Mouse (Mus musculus): Measurements from ENCODE around the gene Krr1. TPM values are rescaled to one million over a fixed set of nuclear protein-coding genes. Genes with fewer than 3 reads are reported as not detected.

Krr1 gene
- not detected in 2 replicates for polyA plus RNA-seq (2012; ENCODE audit: insufficient read depth, insufficient read length, low replicate concordance, missing spikeins)

DNA sequence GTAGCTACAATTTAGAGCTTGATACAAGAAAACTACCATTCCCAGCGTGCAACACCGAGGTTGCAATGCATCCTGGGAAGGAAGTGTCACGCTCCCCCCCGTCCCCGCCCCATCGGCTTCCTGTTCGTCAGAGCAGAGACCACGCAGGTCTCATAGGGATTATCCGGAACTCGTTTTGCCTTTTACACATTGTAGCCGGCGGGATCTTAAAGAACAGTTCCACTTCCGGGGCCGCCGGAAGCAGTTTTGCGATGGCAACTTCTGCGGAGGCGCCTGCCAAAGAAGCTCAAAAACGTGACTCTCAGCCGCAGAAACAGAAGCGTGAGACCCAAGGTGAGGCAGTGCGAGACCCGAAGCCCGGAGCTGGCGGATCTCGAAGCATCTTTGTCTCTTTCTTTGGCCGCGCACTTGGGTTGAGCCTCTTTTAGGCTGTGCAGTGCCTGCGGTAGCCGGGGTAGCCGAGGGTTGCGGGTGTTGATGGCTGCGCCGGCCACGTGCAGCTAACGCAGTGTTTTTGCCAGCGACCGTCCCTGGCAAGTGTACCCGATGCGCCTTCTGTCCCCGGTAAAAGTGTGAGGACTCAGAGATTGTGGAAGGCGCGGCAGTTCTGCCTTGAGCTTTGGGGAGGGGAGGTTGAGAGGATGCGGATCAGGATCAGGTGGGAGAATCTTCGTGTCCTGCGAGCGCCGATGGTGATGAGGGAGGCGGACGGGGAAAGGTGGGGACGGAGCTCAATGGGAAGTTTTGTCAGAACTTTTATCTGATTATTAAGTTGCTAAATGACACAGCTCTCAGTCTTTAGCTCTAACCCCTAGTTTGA is at the start of gene Krr1:
Krr1 (plus strand) TSS at position 123 of the 820 bp plus-strand sequence.
- TF ChIP-seq POLR2A (IDR thresholded peaks at IDR 0.05; ENCODE audit: insufficient read depth, low read depth, low read length) (peak; percentile 65), CTCF (IDR thresholded peaks at IDR 0.05; ENCODE audit: insufficient read depth, low read depth, low read length) (no peak)
- Histone ChIP-seq H3K27ac (ENCODE audit: insufficient read depth, low read depth, low read length) (0 out of 2 replicates have a peak within 1 kb of the TSS, but pooled peaks have one; percentile 19), H3K4me1 (ENCODE audit: control insufficient read depth, insufficient read depth, low read length) (no peaks in the 10 kb centered on the region), H3K4me3 (ENCODE audit: insufficient read depth, low read depth, low read length) (peak within 1 kb of the TSS; percentile 88)
- WGBS, result under 1% methylated on average over 51 of the region's 51 CpGs

DNA sequence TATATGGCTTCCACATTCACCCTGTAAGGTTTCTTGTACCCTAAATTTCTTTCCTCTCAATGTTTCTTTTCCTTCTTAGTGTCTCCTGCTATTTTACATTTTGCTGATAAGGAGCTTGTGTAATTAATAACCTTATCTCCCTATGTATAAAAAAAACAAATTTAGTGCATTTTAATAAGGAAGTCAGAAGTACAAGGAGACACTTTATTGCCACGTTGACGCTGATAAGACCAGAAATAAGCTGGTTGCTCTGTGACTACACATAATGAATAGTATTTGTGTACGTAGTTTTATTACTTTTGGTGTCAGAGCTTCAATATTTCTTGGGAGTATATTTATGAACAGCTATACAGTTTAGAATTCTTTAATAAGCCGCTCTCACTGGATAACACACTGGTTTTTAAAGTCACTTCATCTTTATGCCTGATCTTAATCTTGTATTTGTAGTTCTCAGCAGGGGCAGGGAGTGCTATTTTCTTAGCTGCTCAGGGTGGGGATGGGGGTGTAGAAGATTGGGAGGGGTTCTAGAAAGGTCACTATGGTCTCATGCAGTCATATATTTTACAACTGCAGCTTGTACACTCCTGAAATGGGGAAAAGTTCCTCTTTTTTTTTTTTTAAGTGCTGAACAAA is 48.8 kb upstream of the Krr1 start:
- Histone ChIP-seq H3K4me3 (ENCODE audit: insufficient read depth, low read depth, low read length) (no peak overlapping the region), H3K27ac (ENCODE audit: insufficient read depth, low read depth, low read length) (no peak overlapping the region), H3K4me1 (ENCODE audit: control insufficient read depth, insufficient read depth, low read length) (no peaks in the 10 kb centered on the region)
- TF ChIP-seq CTCF (IDR thresholded peaks at IDR 0.05; ENCODE audit: insufficient read depth, low read depth, low read length), result no peak
- no peak for TF ChIP-seq POLR2A (IDR thresholded peaks at IDR 0.05; ENCODE audit: insufficient read depth, low read depth, low read length)
- 90% methylated on average over 4 of the region's 4 CpGs for WGBS

DNA sequence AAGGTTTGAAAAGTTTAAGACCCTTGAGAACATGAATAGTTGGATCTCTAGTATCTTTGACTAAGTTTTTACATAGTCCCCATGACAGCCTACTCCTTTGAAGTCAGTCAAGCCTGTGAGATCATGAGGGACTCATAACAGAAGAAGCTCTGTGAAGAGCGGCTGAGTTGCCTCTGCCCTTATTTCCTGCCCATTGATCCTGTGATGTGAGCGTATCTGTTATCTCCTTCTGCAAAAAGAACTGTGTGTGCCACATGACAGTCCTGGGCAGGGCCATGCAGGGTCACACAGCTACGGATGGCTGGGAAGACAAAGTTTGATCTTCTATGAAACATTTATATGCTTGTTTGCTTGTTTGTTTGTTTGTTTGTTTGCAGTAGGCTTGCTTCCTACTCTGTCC is 48.3 kb upstream of the Krr1 start:
- Histone ChIP-seq H3K4me1 (ENCODE audit: control insufficient read depth, insufficient read depth, low read length) (no peaks in the 10 kb centered on the region), H3K4me3 (ENCODE audit: insufficient read depth, low read depth, low read length) (no peak overlapping the region), H3K27ac (ENCODE audit: insufficient read depth, low read depth, low read length) (no peak overlapping the region)
- 84% methylated on average over 3 of the region's 3 CpGs for WGBS
- no peak for TF ChIP-seq CTCF (IDR thresholded peaks at IDR 0.05; ENCODE audit: insufficient read depth, low read depth, low read length)
- TF ChIP-seq POLR2A (IDR thresholded peaks at IDR 0.05; ENCODE audit: insufficient read depth, low read depth, low read length), result no peak

DNA sequence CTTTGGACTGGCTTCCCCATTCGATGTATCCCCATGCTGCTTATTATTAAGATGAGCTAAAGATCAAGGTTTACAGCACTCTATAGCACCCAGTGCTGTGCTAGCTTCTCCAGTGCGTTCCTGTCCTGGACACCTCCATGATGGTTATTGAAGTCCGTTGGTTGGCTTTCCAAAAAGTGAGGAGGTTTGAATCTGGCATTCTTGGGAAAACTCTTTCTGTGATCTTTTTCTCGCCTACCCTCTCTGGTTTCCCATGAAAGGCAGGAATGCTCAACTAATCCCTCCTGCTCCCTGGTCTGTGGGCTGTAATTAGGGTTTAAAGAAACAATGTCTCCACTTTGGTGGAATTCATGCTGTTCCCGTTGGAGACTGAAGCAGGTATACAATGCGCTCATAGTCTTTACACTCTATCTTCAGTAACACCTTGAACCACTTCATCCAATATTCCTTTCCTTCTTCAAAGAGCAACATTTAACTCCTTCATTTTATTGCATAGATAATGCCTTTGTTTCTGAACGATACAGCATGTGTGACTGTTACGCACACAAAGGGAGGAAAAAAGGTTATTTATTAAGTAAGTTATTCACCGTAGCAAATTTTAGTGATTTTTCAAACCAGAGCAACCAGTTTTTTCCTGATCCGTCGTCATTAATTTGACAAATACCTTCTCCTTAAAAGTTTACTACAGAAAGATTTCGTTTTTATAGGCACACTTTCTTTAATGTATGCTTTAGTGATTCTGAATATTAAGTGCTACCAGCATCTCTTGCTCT is 47.6 kb upstream of the Krr1 start:
- Histone ChIP-seq H3K4me1 (ENCODE audit: control insufficient read depth, insufficient read depth, low read length) (no peaks in the 10 kb centered on the region), H3K4me3 (ENCODE audit: insufficient read depth, low read depth, low read length) (no peak overlapping the region), H3K27ac (ENCODE audit: insufficient read depth, low read depth, low read length) (no peak overlapping the region)
- 36% methylated on average over 12 of the region's 12 CpGs for WGBS
- TF ChIP-seq POLR2A (IDR thresholded peaks at IDR 0.05; ENCODE audit: insufficient read depth, low read depth, low read length) (no peak), CTCF (IDR thresholded peaks at IDR 0.05; ENCODE audit: insufficient read depth, low read depth, low read length) (no peak)

DNA sequence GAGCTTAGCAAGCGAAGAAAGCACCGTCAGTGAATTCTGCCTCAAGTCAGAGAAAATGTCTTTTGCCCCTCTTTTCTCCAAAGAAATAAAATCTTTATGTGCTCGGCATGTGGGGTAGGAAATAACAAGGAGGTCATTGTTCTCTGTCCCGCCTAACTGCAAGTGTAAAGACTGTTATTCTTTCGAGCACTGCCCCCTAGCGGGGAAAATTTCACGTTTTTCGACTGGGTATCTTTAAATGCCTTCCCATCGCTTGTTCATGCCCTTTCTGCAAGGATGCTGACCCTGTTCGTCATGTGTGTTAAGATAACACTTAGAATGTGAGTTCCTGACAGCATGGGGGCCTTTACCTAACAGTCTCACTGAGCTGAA is 47.0 kb upstream of the Krr1 start:
- 4% methylated on average over 10 of the region's 10 CpGs for WGBS
- H3K4me1 ChIP-seq (ENCODE audit: control insufficient read depth, insufficient read depth, low read length), result no peaks in the 10 kb centered on the region
- no peak overlapping the region for H3K27ac ChIP-seq (ENCODE audit: insufficient read depth, low read depth, low read length)
- no peak overlapping the region for H3K4me3 ChIP-seq (ENCODE audit: insufficient read depth, low read depth, low read length)
- TF ChIP-seq CTCF (IDR thresholded peaks at IDR 0.05; ENCODE audit: insufficient read depth, low read depth, low read length), result no peak
- TF ChIP-seq POLR2A (IDR thresholded peaks at IDR 0.05; ENCODE audit: insufficient read depth, low read depth, low read length), result no peak

DNA sequence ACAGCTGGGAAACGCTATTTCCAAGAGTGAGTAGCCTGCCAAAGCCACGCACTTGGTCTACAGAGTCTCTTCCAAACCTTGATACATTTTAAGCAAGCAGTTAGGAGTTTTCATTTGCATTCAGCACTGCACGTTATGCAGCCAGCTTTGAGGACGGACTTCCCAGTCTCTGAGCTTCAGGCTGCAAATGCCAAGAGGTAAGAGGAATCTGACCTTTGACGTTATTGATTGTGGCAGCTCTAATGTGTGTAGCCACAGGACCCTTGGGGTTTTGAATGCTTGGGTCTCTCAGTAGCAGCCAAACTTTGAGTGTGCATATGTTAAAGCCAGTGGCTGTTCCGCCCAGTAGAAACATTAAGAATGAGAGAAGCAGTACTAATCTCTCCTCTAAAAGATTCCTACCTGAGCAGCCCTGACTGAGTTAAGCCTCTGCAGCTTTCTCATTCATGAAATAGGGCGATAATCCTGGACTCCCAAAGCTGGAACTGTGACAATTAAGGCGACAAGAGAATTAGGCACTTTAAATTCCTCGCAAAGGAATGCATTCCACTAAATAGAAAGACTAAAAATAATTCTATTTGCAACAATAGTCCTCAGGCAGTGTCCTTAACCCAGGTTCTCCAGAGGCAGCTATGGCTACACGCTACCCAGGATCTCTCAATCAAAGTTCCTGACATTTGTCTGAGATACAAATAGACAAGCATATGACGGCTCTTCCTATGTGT is 39.7 kb upstream of the Krr1 start:
- 47% methylated on average over 11 of the region's 11 CpGs for WGBS
- no peaks in the 10 kb centered on the region; the same call in 1 of the 2 replicates for H3K4me1 ChIP-seq (ENCODE audit: control insufficient read depth, insufficient read depth, low read length)
- H3K4me3 ChIP-seq (ENCODE audit: insufficient read depth, low read depth, low read length), result no peak overlapping the region
- TF ChIP-seq POLR2A (IDR thresholded peaks at IDR 0.05; ENCODE audit: insufficient read depth, low read depth, low read length) (no peak), CTCF (IDR thresholded peaks at IDR 0.05; ENCODE audit: insufficient read depth, low read depth, low read length) (no peak)
- no peak overlapping the region for H3K27ac ChIP-seq (ENCODE audit: insufficient read depth, low read depth, low read length)

- Histone ChIP-seq H3K4me1 (ENCODE audit: control insufficient read depth, insufficient read depth, low read length) (no peaks in the 10 kb centered on the region; the same call in 1 of the 2 replicates), H3K4me3 (ENCODE audit: insufficient read depth, low read depth, low read length) (no peak overlapping the region), H3K27ac (ENCODE audit: insufficient read depth, low read depth, low read length) (no peak overlapping the region)
- no peak for TF ChIP-seq CTCF (IDR thresholded peaks at IDR 0.05; ENCODE audit: insufficient read depth, low read depth, low read length)
- no peak for TF ChIP-seq POLR2A (IDR thresholded peaks at IDR 0.05; ENCODE audit: insufficient read depth, low read depth, low read length)
- 32% methylated on average over 2 of the region's 2 CpGs for WGBS
Measured at GRCm38 (mm10) chr10:111935207-111935606, 37.3 kb upstream of the Krr1 start.

GRCm38 (mm10) chr10:111936021-111936420 is 36.4 kb upstream of the Krr1 start:
- Histone ChIP-seq H3K4me1 (ENCODE audit: control insufficient read depth, insufficient read depth, low read length) (no peaks in the 10 kb centered on the region; the same call in 1 of the 2 replicates), H3K27ac (ENCODE audit: insufficient read depth, low read depth, low read length) (no peak overlapping the region), H3K4me3 (ENCODE audit: insufficient read depth, low read depth, low read length) (no peak overlapping the region)
- WGBS, result 74% methylated on average over 4 of the region's 4 CpGs
- no peak for TF ChIP-seq POLR2A (IDR thresholded peaks at IDR 0.05; ENCODE audit: insufficient read depth, low read depth, low read length)
- TF ChIP-seq CTCF (IDR thresholded peaks at IDR 0.05; ENCODE audit: insufficient read depth, low read depth, low read length), result no peak
